Mouse (Mus musculus) liver, adult 2 months (tissue): ENCODE results near the gene Cfap45. TPM values are rescaled to one million over a fixed set of nuclear protein-coding genes. Genes with fewer than 3 reads are reported as not detected.

Source experiments
- DNase-seq: peaks from one replicate; pipeline ENCODE4 v3.0.0-alpha.2; 2011; ENCODE audit warnings: low read depth, low spot score; ENCODE audit errors: extremely low read depth
- H3K27ac ChIP-seq: fragments of 200-500 bp; replicated peaks from 2 replicates; pipeline ENCODE4 v1.5.1; 2012; ENCODE audit warnings: low read depth, mild to moderate bottlenecking, control low read depth, inconsistent platforms, low read length; ENCODE audit not compliant: insufficient read depth
- H3K27me3 ChIP-seq: fragments of 200-500 bp; 2 replicates; pipeline ENCODE4 v1.6.1; 2012; ENCODE audit warnings: mild to moderate bottlenecking, moderate library complexity, low read length, inconsistent platforms; ENCODE audit not compliant: control insufficient read depth, insufficient read depth
- H3K36me3 ChIP-seq: fragments of 200-500 bp; 2 replicates; pipeline ENCODE4 v1.6.1; 2012; ENCODE audit warnings: low read length, inconsistent platforms; ENCODE audit not compliant: control insufficient read depth, insufficient read depth
- H3K4me1 ChIP-seq: fragments of 200-500 bp; 2 replicates; pipeline ENCODE4 v1.6.1; 2011; ENCODE audit warnings: low read length; ENCODE audit not compliant: control insufficient read depth, insufficient read depth
- H3K4me3 ChIP-seq: fragments of 200-500 bp; 2 replicates; pipeline ENCODE4 v1.5.1; 2011; ENCODE audit warnings: low read depth, mild to moderate bottlenecking, control low read depth, low read length, moderate library complexity; ENCODE audit not compliant: insufficient read depth
- H3K79me2 ChIP-seq: fragments of 200-500 bp; 2 replicates; pipeline ENCODE4 v1.6.1; 2012; ENCODE audit warnings: inconsistent platforms, mild to moderate bottlenecking, low read length, moderate library complexity; ENCODE audit not compliant: control insufficient read depth, insufficient read depth
- H3K9ac ChIP-seq: fragments of 200-500 bp; 2 replicates; pipeline ENCODE4 v1.6.1; 2012; ENCODE audit warnings: low read depth, mild to moderate bottlenecking, control low read depth, inconsistent platforms, low read length
- CTCF ChIP-seq: fragments of 200-500 bp; IDR thresholded peaks from 2 replicates; pipeline ENCODE4 v1.5.1; 2011; ENCODE audit warnings: low read depth, low read length, control low read depth
- POLR2A ChIP-seq: fragments of 200-500 bp; IDR thresholded peaks from 2 replicates; pipeline ENCODE4 v1.6.1; 2011; ENCODE audit warnings: low read length, control low read depth; ENCODE audit not compliant: insufficient read depth; ENCODE audit errors: extremely low read depth
- WGBS: fragments of 180-500 bp; shearing (Covaris S2); methylation state at CpG from one replicate; pipeline ENCODE4 v1.1.7; 2018; 5-methylcytosine and 5-hydroxymethylcytosine counted together
- polyA plus RNA-seq: library from polyadenylated mRNA; depleted of rRNA; stranded (reverse); fragments of >200 nt; gene quantifications from 2 replicates; pipeline ENCODE4 v1.2.3, GENCODE M21; 2012
- total RNA-seq: library from RNA; depleted of rRNA; stranded (reverse); fragments of >200 nt; gene quantifications from 2 replicates; pipeline ENCODE4 v1.2.3, GENCODE M21; 2014

Cfap45 gene
- total and polyA plus RNA-seq, 2 experiments, result 0.09 TPM; not detected in 1

- Histone ChIP-seq H3K4me3 (no peak overlapping the region), H3K4me1 (peaks cover 3% of the 10 kb centered on the region; the same call in 1 of the 2 replicates), H3K36me3 (no peaks in the 10 kb centered on the region), H3K27me3 (peaks cover 5% of the 10 kb centered on the region; the same call in 1 of the 2 replicates), H3K79me2 (no peaks in the 10 kb centered on the region), H3K27ac (no peak overlapping the region), H3K9ac (peak overlapping the region; percentile 68)
- DNase-seq, result no peak
- no peak for TF ChIP-seq CTCF
- no peak for TF ChIP-seq POLR2A
- 14% methylated on average over 10 of the region's 10 CpGs for WGBS
Measured at GRCm38 (mm10) chr1:172563465-172563828, 42.8 kb downstream of the Cfap45 start.

GRCm38 (mm10) chr1:172566131-172566530 is 45.5 kb downstream of the Cfap45 start:
- 59% methylated on average over 3 of the region's 3 CpGs for WGBS

GRCm38 (mm10) chr1:172567758-172568157 is 47.2 kb downstream of the Cfap45 start:
- H3K27me3 ChIP-seq, result no peaks in the 10 kb centered on the region
- H3K4me1 ChIP-seq, result no peaks in the 10 kb centered on the region; the same call in 1 of the 2 replicates
- H3K36me3 ChIP-seq, result no peaks in the 10 kb centered on the region
- 80% methylated on average over 4 of the region's 4 CpGs for WGBS
- no peaks in the 10 kb centered on the region for H3K79me2 ChIP-seq
- no peak overlapping the region for H3K27ac ChIP-seq
- TF ChIP-seq POLR2A, result no peak
- no peak for TF ChIP-seq CTCF
- no peak for DNase-seq
- H3K4me3 ChIP-seq, result no peak overlapping the region
- no peak overlapping the region for H3K9ac ChIP-seq

More at GRCm38 (mm10) chr1:172566131-172566530, 45.5 kb downstream of the Cfap45 start:
- Histone ChIP-seq H3K27me3 (peaks cover 5% of the 10 kb centered on the region; the same call in 1 of the 2 replicates), H3K4me1 (peaks cover 3% of the 10 kb centered on the region; the same call in 1 of the 2 replicates), H3K36me3 (no peaks in the 10 kb centered on the region), H3K4me3 (no peak overlapping the region), H3K27ac (no peak overlapping the region), H3K79me2 (no peaks in the 10 kb centered on the region), H3K9ac (no peak overlapping the region)
- peak; percentile 15 for DNase-seq
- TF ChIP-seq CTCF (no peak), POLR2A (no peak)

- no peak for DNase-seq
- Histone ChIP-seq H3K4me1 (no peaks in the 10 kb centered on the region), H3K79me2 (no peaks in the 10 kb centered on the region), H3K27me3 (no peaks in the 10 kb centered on the region), H3K4me3 (no peak overlapping the region), H3K9ac (no peak overlapping the region), H3K36me3 (no peaks in the 10 kb centered on the region), H3K27ac (no peak overlapping the region)
- TF ChIP-seq POLR2A (no peak), CTCF (no peak)
- 75% methylated on average over 6 of the region's 6 CpGs for WGBS
Measured at GRCm38 (mm10) chr1:172580116-172580515, 59.5 kb downstream of the Cfap45 start.

- Histone ChIP-seq H3K36me3 (no peaks in the 10 kb centered on the region), H3K4me3 (no peak overlapping the region), H3K27ac (no peak overlapping the region), H3K79me2 (no peaks in the 10 kb centered on the region), H3K9ac (no peak overlapping the region), H3K27me3 (no peaks in the 10 kb centered on the region), H3K4me1 (no peaks in the 10 kb centered on the region)
- 81% methylated on average over 8 of the region's 8 CpGs for WGBS
- no peak for DNase-seq
- TF ChIP-seq POLR2A (no peak), CTCF (no peak)
Measured at GRCm38 (mm10) chr1:172582436-172582835, 61.8 kb downstream of the Cfap45 start.

GRCm38 (mm10) chr1:172584271-172584670 is 63.7 kb downstream of the Cfap45 start:
- no peaks in the 10 kb centered on the region for H3K27me3 ChIP-seq
- WGBS, result 85% methylated on average over 6 of the region's 6 CpGs
- H3K36me3 ChIP-seq, result no peaks in the 10 kb centered on the region
- TF ChIP-seq POLR2A (no peak), CTCF (no peak)
- DNase-seq, result no peak
- no peak overlapping the region for H3K9ac ChIP-seq
- no peaks in the 10 kb centered on the region for H3K4me1 ChIP-seq
- no peak overlapping the region for H3K27ac ChIP-seq
- H3K79me2 ChIP-seq, result no peaks in the 10 kb centered on the region
- no peak overlapping the region for H3K4me3 ChIP-seq
